Mouse (Mus musculus): ENCODE measurements around the gene Nhlrc4. TPM values are rescaled to one million over a fixed set of nuclear protein-coding genes. Genes with fewer than 3 reads are reported as not detected.

Gene Nhlrc4
- total RNA-seq (2021) (under 1 TPM; 0.10 to 0.30 TPM), polyA plus RNA-seq (2012; rRNA removed) (0.15 and 2.8 TPM in 2 replicates)
- long read RNA-seq = 0 reads

DNA sequence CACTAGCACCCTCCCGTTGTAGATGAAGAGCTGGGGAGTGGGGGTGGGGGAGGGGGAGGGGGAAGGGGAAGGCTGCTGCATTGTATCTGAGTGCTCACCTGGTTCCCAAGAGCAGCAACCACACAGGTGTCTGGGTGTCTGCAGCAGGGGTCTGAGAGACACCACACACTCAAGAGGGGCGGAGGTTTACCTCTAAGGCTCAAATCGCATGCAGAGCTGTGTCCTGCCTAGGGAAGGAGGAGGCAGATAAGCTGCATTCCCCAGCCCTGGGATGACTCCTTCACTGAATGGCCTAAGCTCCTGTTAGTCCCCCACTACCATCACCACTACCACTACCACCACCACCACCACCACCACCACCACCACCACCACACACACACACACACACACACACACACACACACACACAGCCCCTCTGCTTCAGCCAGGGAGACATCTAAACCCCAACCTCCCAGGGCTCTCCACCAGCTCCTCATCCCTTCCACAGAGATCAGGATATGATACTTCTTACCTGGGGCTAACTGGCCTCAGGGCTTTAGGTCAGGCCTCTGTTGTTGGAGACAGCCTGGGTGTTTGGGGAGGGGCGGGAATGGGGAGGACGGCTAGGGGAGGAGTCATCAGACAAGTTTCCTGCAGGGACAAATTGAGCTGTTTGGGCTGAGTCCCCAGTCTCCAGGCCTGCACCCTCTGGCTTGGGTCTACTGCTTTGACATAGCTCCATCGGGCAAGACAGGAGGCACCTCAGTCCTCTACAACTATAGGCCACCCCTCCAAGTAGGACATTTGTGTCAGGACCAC, at the start of gene Nhlrc4, which contains the start of gene Pigq:
TSS of gene Nhlrc4 (minus strand) at position 596 of the 798 bp plus-strand sequence.
TSS of gene Pigq (minus strand) at position 571 of the 798 bp plus-strand sequence.
- H3K9ac ChIP-seq (ENCODE audit: low read depth, low read length) = no peak within 1 kb of the TSS; the same call in 1 of the 2 replicates
- H3K4me1 ChIP-seq (ENCODE audit: control insufficient read depth, insufficient read depth, low read length) = peaks cover 5% of the 10 kb centered on the region
- DNase-seq = no peak
- peak within 1 kb of the TSS; percentile 57 for H3K27ac ChIP-seq
- intact Hi-C loops (cut with DNase I) = loop anchor here (5.0 kb wide), 1 partner anchor 52 kb away; no protein-coding TSS in a partner anchor
- TF ChIP-seq EP300 (IDR thresholded peaks at IDR 0.05; ENCODE audit: insufficient read depth, low read depth, low read length) = no peak
- no peak within 1 kb of the TSS for H3K4me3 ChIP-seq
- WGBS = 40% methylated on average over 6 of the region's 6 CpGs
- no peaks in the 10 kb centered on the region for H3K27me3 ChIP-seq (ENCODE audit: control insufficient read depth, insufficient read depth, low read length)
- no peaks in the 10 kb centered on the region for H3K36me3 ChIP-seq (ENCODE audit: control insufficient read depth, insufficient read depth, low read length)
- H3K79me2 ChIP-seq (replicated peaks; ENCODE audit: control insufficient read depth, insufficient read depth, low read length) = no peaks in the 10 kb centered on the region

DNA sequence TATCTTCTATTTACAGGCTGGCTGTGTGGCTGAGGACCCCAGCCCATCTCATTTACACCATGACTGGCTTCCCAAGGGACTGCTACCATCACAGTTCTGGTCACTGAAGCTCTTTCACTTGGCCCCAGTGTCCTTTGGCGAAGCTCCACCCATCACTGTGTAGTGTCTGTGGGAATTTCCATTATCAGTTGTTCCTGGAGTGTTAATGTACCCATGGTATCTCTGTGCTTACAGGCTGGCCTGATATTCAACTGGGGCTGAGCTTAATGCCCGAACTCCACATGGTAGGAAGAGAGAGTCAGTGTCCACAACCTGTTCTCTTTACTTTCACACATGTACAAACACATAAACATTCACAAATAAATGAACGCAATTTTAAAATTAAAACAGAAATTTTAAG, 48.7 kb upstream of the Nhlrc4 start:
- no peaks in the 10 kb centered on the region for H3K79me2 ChIP-seq (replicated peaks; ENCODE audit: control insufficient read depth, insufficient read depth, low read length)
- H3K36me3 ChIP-seq (ENCODE audit: control insufficient read depth, insufficient read depth, low read length) = no peaks in the 10 kb centered on the region
- TF ChIP-seq POLR2A (IDR thresholded peaks at IDR 0.05; ENCODE audit: insufficient read depth, low read depth, low read length) (no peak), EP300 (IDR thresholded peaks at IDR 0.05; ENCODE audit: insufficient read depth, low read depth, low read length) (no peak), CTCF (IDR thresholded peaks at IDR 0.05) (no peak)
- no peak overlapping the region for H3K4me3 ChIP-seq
- no peak overlapping the region for H3K27ac ChIP-seq
- no peak for DNase-seq
- H3K9ac ChIP-seq (ENCODE audit: low read depth, low read length) = no peak overlapping the region
- intact Hi-C loops (cut with DNase I) = no loop called here
- H3K4me1 ChIP-seq (ENCODE audit: control insufficient read depth, insufficient read depth, low read length) = no peaks in the 10 kb centered on the region
- 79% methylated on average over 3 of the region's 3 CpGs for WGBS
- no peaks in the 10 kb centered on the region for H3K27me3 ChIP-seq (ENCODE audit: control insufficient read depth, insufficient read depth, low read length)

DNA sequence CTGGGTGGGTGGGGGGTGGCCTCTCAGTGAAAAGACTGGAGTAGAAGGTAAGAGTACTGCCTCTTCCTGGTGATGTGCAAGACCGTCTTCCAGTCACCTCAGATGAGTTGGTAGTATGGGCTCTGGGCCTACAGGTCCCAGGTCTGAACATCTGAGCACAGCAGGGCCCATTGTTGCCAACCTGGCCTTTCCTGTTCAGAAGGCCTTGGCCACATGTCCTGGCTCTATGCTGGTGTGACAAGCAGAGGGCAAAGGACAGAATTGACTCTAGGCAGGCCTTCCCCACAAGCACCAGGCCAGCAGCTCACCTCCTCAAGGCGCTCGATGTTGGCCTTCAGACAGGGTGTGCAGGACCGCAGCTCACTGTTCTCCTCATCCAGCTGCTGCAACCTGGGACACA, 47.5 kb upstream of the Nhlrc4 start:
- DNase-seq = no peak
- H3K4me1 ChIP-seq (ENCODE audit: control insufficient read depth, insufficient read depth, low read length) = no peaks in the 10 kb centered on the region
- no peaks in the 10 kb centered on the region for H3K79me2 ChIP-seq (replicated peaks; ENCODE audit: control insufficient read depth, insufficient read depth, low read length)
- H3K27ac ChIP-seq = no peak overlapping the region
- no peaks in the 10 kb centered on the region for H3K27me3 ChIP-seq (ENCODE audit: control insufficient read depth, insufficient read depth, low read length)
- WGBS = 95% methylated on average over 4 of the region's 4 CpGs
- TF ChIP-seq POLR2A (IDR thresholded peaks at IDR 0.05; ENCODE audit: insufficient read depth, low read depth, low read length) = no peak
- TF ChIP-seq EP300 (IDR thresholded peaks at IDR 0.05; ENCODE audit: insufficient read depth, low read depth, low read length) = no peak
- TF ChIP-seq CTCF (IDR thresholded peaks at IDR 0.05) = no peak
- H3K4me3 ChIP-seq = no peak overlapping the region
- H3K36me3 ChIP-seq (ENCODE audit: control insufficient read depth, insufficient read depth, low read length) = no peaks in the 10 kb centered on the region
- H3K9ac ChIP-seq (ENCODE audit: low read depth, low read length) = no peak overlapping the region
- intact Hi-C loops (cut with DNase I) = no loop called here

DNA sequence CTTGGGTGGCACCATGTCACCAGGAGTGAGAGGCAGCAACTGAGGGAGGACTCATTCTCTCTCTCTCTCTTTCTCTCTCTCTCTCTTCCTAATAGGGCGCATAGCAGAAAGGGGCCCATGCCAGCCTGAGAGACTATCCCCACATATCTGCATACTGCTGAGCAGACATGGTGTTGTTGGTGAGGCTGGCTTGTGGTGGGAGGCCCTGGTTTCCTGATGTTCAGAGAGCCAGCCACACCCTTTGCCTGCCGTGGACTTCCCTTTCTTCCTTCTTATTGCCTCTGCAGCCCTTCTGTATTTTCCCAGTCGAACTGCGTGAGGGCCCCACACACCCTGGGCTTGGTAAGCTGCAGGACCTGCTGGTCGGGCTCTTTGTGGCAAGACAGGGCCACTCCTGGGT, 45.6 kb upstream of the Nhlrc4 start:
- Histone ChIP-seq H3K79me2 (replicated peaks; ENCODE audit: control insufficient read depth, insufficient read depth, low read length) (no peaks in the 10 kb centered on the region), H3K36me3 (ENCODE audit: control insufficient read depth, insufficient read depth, low read length) (no peaks in the 10 kb centered on the region), H3K4me1 (ENCODE audit: control insufficient read depth, insufficient read depth, low read length) (no peaks in the 10 kb centered on the region), H3K9ac (ENCODE audit: low read depth, low read length) (no peak overlapping the region), H3K4me3 (no peak overlapping the region), H3K27ac (no peak overlapping the region), H3K27me3 (ENCODE audit: control insufficient read depth, insufficient read depth, low read length) (no peaks in the 10 kb centered on the region)
- DNase-seq = no peak
- no peak for TF ChIP-seq POLR2A (IDR thresholded peaks at IDR 0.05; ENCODE audit: insufficient read depth, low read depth, low read length)
- TF ChIP-seq EP300 (IDR thresholded peaks at IDR 0.05; ENCODE audit: insufficient read depth, low read depth, low read length) = no peak
- WGBS = 77% methylated on average over 5 of the region's 5 CpGs
- intact Hi-C loops (cut with DNase I) = no loop called here

DNA sequence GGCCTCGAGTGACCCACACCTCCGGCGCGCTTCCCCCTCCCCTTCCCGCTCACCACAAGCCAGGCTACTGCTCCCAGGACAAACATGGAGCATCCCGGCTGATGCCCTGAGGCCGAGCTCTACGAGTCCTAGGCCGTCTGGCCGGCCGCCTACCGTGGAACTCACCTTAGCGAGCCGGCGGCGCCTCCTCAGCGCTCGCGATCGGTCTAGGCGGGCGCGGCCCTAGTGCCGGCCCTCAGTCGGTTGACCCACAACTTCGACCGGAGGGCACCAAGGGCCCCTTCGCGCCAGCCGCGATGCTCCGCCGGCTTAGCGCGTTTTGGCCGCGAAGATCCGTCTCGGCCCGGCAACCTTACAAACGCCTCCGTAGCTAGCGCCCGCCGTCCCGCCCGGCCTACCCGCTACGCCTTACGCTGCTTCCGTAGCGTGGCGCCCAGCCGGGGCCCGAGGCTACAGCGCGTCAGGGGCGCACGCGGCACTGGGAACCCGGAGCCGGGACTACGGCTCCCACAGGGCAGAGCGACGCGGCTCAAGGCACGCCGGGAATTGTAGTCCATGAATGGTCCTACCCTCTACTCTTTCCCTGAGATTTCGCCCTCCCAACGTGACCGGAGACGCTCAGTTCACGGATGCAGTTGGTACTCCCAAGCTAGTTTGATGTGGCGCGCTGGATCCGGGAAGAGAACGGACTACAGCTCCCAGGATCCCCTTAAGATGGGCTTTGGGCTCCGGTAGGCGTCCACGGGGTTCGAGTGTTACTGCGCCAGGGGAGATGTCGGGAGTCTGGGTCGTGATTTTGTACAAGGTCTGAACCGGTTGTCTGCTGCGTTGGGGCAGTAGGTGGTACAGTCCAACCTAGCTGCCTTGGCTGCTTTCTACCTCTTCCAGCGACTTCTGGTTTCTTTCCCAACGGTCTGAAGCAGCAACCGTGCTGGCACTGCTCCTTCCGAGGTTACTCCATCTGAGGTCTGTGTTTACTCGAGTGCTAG, 40.8 kb upstream of the Nhlrc4 start, which contains the start of gene Capn15:
TSS of gene Capn15 (minus strand) at position 491 of the 989 bp plus-strand sequence.
- WGBS = under 1% methylated on average over 91 of the region's 91 CpGs
- peaks cover 8% of the 10 kb centered on the region for H3K4me1 ChIP-seq (ENCODE audit: control insufficient read depth, insufficient read depth, low read length)
- no peaks in the 10 kb centered on the region for H3K27me3 ChIP-seq (ENCODE audit: control insufficient read depth, insufficient read depth, low read length)
- peak within 1 kb of the TSS; percentile 83 for H3K9ac ChIP-seq (ENCODE audit: low read depth, low read length)
- peaks cover 2% of the 10 kb centered on the region; the same call in 1 of the 2 replicates for H3K79me2 ChIP-seq (replicated peaks; ENCODE audit: control insufficient read depth, insufficient read depth, low read length)
- H3K27ac ChIP-seq = peak within 1 kb of the TSS; percentile 94
- peak; percentile 94 to 96 for DNase-seq
- H3K4me3 ChIP-seq = peak within 1 kb of the TSS; percentile 98
- no peaks in the 10 kb centered on the region for H3K36me3 ChIP-seq (ENCODE audit: control insufficient read depth, insufficient read depth, low read length)
- no peak for TF ChIP-seq CTCF (IDR thresholded peaks at IDR 0.05)
- TF ChIP-seq EP300 (IDR thresholded peaks at IDR 0.05; ENCODE audit: insufficient read depth, low read depth, low read length) = no peak; the same call in 1 of the 2 replicates
- peak; percentile 72 for TF ChIP-seq POLR2A (IDR thresholded peaks at IDR 0.05; ENCODE audit: insufficient read depth, low read depth, low read length)
- intact Hi-C loops (cut with DNase I) = loop anchor here (2.0 to 5.0 kb wide), 2 partner anchors 45 to 93 kb away; no protein-coding TSS in a partner anchor
